Mouse (Mus musculus) heart, postnatal 14 days (tissue): ENCODE data around the gene Gm26661. TPM values are rescaled to one million over a fixed set of nuclear protein-coding genes. Genes with fewer than 3 reads are reported as not detected.

Experiments
- DNase-seq, 2 experiments: peaks; one replicate each; pipeline ENCODE4 v3.0.0; 2021 to 2022
- intact Hi-C: fragments of 180-260 bp; cut with DNase I; formaldehyde crosslinking; loops from one replicate; pipeline ENCODE4 v1.15.1; 2025
- total RNA-seq, 2 experiments: library from RNA; stranded (reverse); gene quantifications; 2 replicates each; pipeline ENCODE4 v1.2.3; 2021

The Gm26661 gene
- total RNA-seq, 2 experiments from 2014 or later: not detected

GRCm38 (mm10) chr14:7818463-7819121 lies 27.2 kb downstream of the Gm26661 start:
- intact Hi-C loops: loop anchor here (1.0 to 10.0 kb wide), 6 partner anchors 34 to 176 kb away; partner anchors contain the start of gene Dnase1l3
- no peak for DNase-seq

- intact Hi-C loops: loop anchor here (1.0 to 10.0 kb wide), 6 partner anchors 33 to 175 kb away; partner anchors contain the start of gene Dnase1l3
- no peak for DNase-seq
Observed at GRCm38 (mm10) chr14:7819446-7819845, 28.1 kb downstream of the Gm26661 start.

GRCm38 (mm10) chr14:7821341-7821740 lies 30.0 kb downstream of the Gm26661 start:
- intact Hi-C loops: no loop called here
- no peak for DNase-seq

GRCm38 (mm10) chr14:7822693-7823092 lies 31.3 kb downstream of the Gm26661 start:
- DNase-seq: peak in 1 of 2 experiments; percentile 25
- intact Hi-C loops: loop anchor here (2.0 kb wide), 1 partner anchor 64 kb away; no protein-coding TSS in a partner anchor

- intact Hi-C loops: no loop called here
- no peak for DNase-seq
Observed at GRCm38 (mm10) chr14:7824651-7825268, 33.4 kb downstream of the Gm26661 start.

GRCm38 (mm10) chr14:7826151-7826937 lies 35.0 kb downstream of the Gm26661 start:
- intact Hi-C loops: no loop called here
- peak; percentile 23 to 36 for DNase-seq

- intact Hi-C loops: no loop called here
- no peak for DNase-seq
Observed at GRCm38 (mm10) chr14:7829181-7829580, 37.8 kb downstream of the Gm26661 start.

- intact Hi-C loops: no loop called here
- DNase-seq: no peak
Observed at GRCm38 (mm10) chr14:7831770-7832439, 40.5 kb downstream of the Gm26661 start.

GRCm38 (mm10) chr14:7832440-7832783 lies 41.0 kb downstream of the Gm26661 start:
- DNase-seq: no peak
- intact Hi-C loops: no loop called here

GRCm38 (mm10) chr14:7833458-7833857 lies 42.1 kb downstream of the Gm26661 start:
- intact Hi-C loops: no loop called here

GRCm38 (mm10) chr14:7838564-7839089 lies 47.2 kb downstream of the Gm26661 start:
- no peak for DNase-seq
- intact Hi-C loops: no loop called here

More at GRCm38 (mm10) chr14:7833458-7833857, 42.1 kb downstream of the Gm26661 start:
- DNase-seq: no peak

GRCm38 (mm10) chr14:7839950-7840514 lies 48.6 kb downstream of the Gm26661 start:
- intact Hi-C loops: no loop called here
- no peak for DNase-seq

Other genes starting within 250 kb of the Gm26661 start
- gene Gm3558, start 223.0 kb upstream of the Gm26661 start, total RNA-seq: 1 to 10 TPM; 3.3 TPM
- not detected for gene Gm10338, start 196.0 kb upstream of the Gm26661 start, total RNA-seq
- gene Gm10128, start 147.6 kb upstream of the Gm26661 start, total RNA-seq: not detected
- gene Flnb, start 26.4 kb downstream of the Gm26661 start, total RNA-seq: 10 to 100 TPM; 32.5 to 36.3 TPM
- not detected for gene Gm45521, start 165.7 kb downstream of the Gm26661 start, total RNA-seq
- gene Dnase1l3, start 203.0 kb downstream of the Gm26661 start, total RNA-seq: under 1 TPM in 1 of 2 experiments, not detected in 1; 0.27 TPM
- 1 to 10 TPM; 7.6 to 8.8 TPM for gene Abhd6, start 211.3 kb downstream of the Gm26661 start, total RNA-seq